Mouse (Mus musculus): ENCODE measurements around the gene Prkce.

GRCm38 (mm10) chr17:86617570-86618237, 450.1 kb downstream of the Prkce start:
- TF ChIP-seq CTCF (IDR thresholded peaks at IDR 0.05; ENCODE audit: insufficient read depth, low read depth, low read length) (no peak), POLR2A (IDR thresholded peaks at IDR 0.05; ENCODE audit: insufficient read depth, low read depth, low read length) (no peak)
